Mouse (Mus musculus): ENCODE data around the gene Polq. TPM values are rescaled to one million over a fixed set of nuclear protein-coding genes. Genes with fewer than 3 reads are reported as not detected.

The Polq gene
- polyA plus RNA-seq, 1 experiment from 2014 or later: 9.7 TPM

Other genes starting within 250 kb of the Polq start
- gene Slc15a2, start 226.8 kb upstream of the Polq start, polyA plus RNA-seq (2014; fragmentation: Nextera tagmentation; extraction: Ambion mirVana): 2.6 and 3.7 TPM in 2 replicates
- 63.6 and 66.2 TPM in 2 replicates for gene Iqcb1, start 183.4 kb upstream of the Polq start, polyA plus RNA-seq (2014; fragmentation: Nextera tagmentation; extraction: Ambion mirVana)
- gene Eaf2, start 136.8 kb upstream of the Polq start, polyA plus RNA-seq (2014; fragmentation: Nextera tagmentation; extraction: Ambion mirVana): 0.76 and 1.2 TPM in 2 replicates
- 74.2 and 79.3 TPM in 2 replicates for gene Golgb1, start 136.6 kb upstream of the Polq start, polyA plus RNA-seq (2014; fragmentation: Nextera tagmentation; extraction: Ambion mirVana)
- gene Hcls1, start 76.8 kb upstream of the Polq start, polyA plus RNA-seq (2014; fragmentation: Nextera tagmentation; extraction: Ambion mirVana): 1.0 and 1.2 TPM in 2 replicates
- 0.29 TPM in 1 of 2 replicates, not detected in the other for gene Fbxo40, start 21.3 kb upstream of the Polq start, polyA plus RNA-seq (2014; fragmentation: Nextera tagmentation; extraction: Ambion mirVana)

Data from neural tube, embryonic 11.5 days (tissue).